Mouse (Mus musculus): ENCODE data around the gene Pola2. TPM values are rescaled to one million over a fixed set of nuclear protein-coding genes. Genes with fewer than 3 reads are reported as not detected.

The Pola2 gene
- polyA plus RNA-seq, 1 experiment, result 40.5 TPM

DNA sequence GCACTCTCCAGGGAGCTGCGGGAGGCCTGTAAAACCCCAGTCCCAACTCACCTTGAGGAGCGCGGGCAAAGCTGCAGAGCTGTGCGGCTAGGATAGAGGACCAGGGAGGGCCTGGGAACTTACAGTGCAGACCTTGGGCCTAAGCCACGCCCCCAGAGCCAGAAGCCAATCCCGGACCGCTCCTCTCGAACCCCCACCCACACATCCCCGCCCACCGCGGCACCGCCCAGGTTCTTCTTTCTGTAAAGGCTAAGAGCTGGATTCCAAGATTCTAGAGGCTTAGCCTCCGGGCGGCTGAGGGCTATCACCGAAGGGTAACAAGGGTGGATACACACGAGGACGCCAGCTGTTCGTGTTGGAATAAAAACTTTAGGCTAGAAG lies 39.3 kb downstream of the Pola2 start, which contains the start of gene Cdc42ep2:
Gene Cdc42ep2 (minus strand): TSS at position 104 of the 381 bp plus-strand sequence.
- Histone ChIP-seq H3K4me3 (ENCODE audit: extremely low read depth, insufficient read depth, insufficient read length) (peak within 1 kb of the TSS; percentile 64), H3K4me1 (ENCODE audit: control insufficient read depth, insufficient read depth, insufficient read length) (no peaks in the 10 kb centered on the region; the same call in 1 of the 2 replicates), H3K36me3 (ENCODE audit: control insufficient read depth, insufficient read depth, low read length) (no peaks in the 10 kb centered on the region), H3K27me3 (ENCODE audit: control insufficient read depth, insufficient read depth, low read length) (no peaks in the 10 kb centered on the region), H3K27ac (ENCODE audit: insufficient read depth, low read length) (peak within 1 kb of the TSS; percentile 58)
- DNase-seq (ENCODE audit: low read depth in 1 of 2, low spot score in 2 of 2), result peak; percentile 80 to 93
- no peak for TF ChIP-seq CTCF (IDR thresholded peaks at IDR 0.05; ENCODE audit: extremely low read depth, insufficient read depth, insufficient read length, insufficient replicate concordance)
- peak; percentile 18 for TF ChIP-seq POLR2A (IDR thresholded peaks at IDR 0.05; ENCODE audit: low read depth, low read length)
- WGBS, result under 1% methylated on average over 18 of the region's 18 CpGs

DNA sequence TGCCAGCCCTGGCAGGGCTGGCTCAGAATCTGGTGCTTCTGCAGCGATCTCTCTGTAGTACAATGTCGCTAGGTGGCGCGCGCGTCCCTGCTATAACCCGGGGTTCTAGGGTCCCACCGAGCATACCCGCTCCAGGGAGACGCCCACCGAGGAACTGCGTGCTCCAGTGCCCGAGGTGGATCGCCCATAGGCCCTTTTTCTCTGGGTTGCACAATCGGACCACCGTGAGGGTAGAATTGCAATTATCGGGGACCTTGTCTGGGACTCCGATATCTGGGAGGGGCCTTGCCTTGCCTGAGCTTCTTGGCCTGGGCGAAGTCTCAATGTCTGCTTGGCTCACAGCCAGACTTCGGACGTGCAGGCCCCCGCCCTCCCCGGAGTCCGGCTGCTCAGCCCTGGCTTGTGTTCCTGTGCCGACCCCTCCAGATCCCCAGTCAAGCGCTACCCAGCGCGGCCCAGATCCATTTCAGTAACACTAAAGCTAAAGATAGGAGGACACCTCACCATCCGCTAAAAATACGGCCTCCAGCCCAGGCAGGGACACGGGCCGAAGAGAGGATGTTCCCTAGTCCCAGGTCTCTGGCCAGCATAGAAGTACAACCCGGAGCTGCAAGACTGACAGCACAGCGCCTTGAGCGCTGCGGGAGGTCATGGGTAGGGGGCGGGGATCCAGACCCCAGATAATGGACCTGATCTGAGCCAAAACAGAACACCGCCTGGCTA lies 39.9 kb downstream of the Pola2 start:
- under 1% methylated on average over 38 of the region's 38 CpGs for WGBS
- peak overlapping the region; percentile 64 for H3K4me3 ChIP-seq (ENCODE audit: extremely low read depth, insufficient read depth, insufficient read length)
- peak; percentile 50 to 83 for DNase-seq (ENCODE audit: low read depth in 1 of 2, low spot score in 2 of 2)
- no peaks in the 10 kb centered on the region for H3K27me3 ChIP-seq (ENCODE audit: control insufficient read depth, insufficient read depth, low read length)
- peak overlapping the region; percentile 58 for H3K27ac ChIP-seq (ENCODE audit: insufficient read depth, low read length)
- H3K36me3 ChIP-seq (ENCODE audit: control insufficient read depth, insufficient read depth, low read length), result no peaks in the 10 kb centered on the region
- no peak for TF ChIP-seq POLR2A (IDR thresholded peaks at IDR 0.05; ENCODE audit: low read depth, low read length)
- peak; percentile 79 for TF ChIP-seq CTCF (IDR thresholded peaks at IDR 0.05; ENCODE audit: extremely low read depth, insufficient read depth, insufficient read length, insufficient replicate concordance)
- no peaks in the 10 kb centered on the region; the same call in 1 of the 2 replicates for H3K4me1 ChIP-seq (ENCODE audit: control insufficient read depth, insufficient read depth, insufficient read length)

DNA sequence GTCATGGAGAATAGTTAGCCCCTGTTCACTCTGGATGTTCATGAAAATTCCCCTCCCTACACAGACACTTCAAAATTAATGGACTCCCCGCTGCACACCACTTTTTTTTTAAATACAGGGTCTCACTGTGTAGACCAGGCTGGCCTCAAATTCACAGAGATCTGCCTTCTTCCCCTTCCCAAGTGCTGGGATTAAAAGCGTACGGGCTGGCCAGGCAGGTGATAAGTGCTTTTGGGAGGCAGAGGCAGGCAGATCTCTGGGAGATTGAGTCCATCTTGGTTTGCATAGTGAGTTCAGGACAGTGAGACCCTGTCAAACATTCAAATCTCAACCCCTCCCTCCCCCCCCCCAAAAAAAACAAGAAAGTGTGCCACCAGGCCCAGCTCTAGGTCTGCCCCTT lies 41.0 kb downstream of the Pola2 start:
- Histone ChIP-seq H3K27me3 (ENCODE audit: control insufficient read depth, insufficient read depth, low read length) (no peaks in the 10 kb centered on the region), H3K4me3 (ENCODE audit: extremely low read depth, insufficient read depth, insufficient read length) (no peak overlapping the region), H3K36me3 (ENCODE audit: control insufficient read depth, insufficient read depth, low read length) (no peaks in the 10 kb centered on the region), H3K4me1 (ENCODE audit: control insufficient read depth, insufficient read depth, insufficient read length) (no peaks in the 10 kb centered on the region; the same call in 1 of the 2 replicates), H3K27ac (ENCODE audit: insufficient read depth, low read length) (no peak overlapping the region)
- no peak for TF ChIP-seq POLR2A (IDR thresholded peaks at IDR 0.05; ENCODE audit: low read depth, low read length)
- no peak for TF ChIP-seq CTCF (IDR thresholded peaks at IDR 0.05; ENCODE audit: extremely low read depth, insufficient read depth, insufficient read length, insufficient replicate concordance)
- 92% methylated on average over 3 of the region's 3 CpGs for WGBS
- DNase-seq (ENCODE audit: low read depth in 1 of 2, low spot score in 2 of 2), result no peak

DNA sequence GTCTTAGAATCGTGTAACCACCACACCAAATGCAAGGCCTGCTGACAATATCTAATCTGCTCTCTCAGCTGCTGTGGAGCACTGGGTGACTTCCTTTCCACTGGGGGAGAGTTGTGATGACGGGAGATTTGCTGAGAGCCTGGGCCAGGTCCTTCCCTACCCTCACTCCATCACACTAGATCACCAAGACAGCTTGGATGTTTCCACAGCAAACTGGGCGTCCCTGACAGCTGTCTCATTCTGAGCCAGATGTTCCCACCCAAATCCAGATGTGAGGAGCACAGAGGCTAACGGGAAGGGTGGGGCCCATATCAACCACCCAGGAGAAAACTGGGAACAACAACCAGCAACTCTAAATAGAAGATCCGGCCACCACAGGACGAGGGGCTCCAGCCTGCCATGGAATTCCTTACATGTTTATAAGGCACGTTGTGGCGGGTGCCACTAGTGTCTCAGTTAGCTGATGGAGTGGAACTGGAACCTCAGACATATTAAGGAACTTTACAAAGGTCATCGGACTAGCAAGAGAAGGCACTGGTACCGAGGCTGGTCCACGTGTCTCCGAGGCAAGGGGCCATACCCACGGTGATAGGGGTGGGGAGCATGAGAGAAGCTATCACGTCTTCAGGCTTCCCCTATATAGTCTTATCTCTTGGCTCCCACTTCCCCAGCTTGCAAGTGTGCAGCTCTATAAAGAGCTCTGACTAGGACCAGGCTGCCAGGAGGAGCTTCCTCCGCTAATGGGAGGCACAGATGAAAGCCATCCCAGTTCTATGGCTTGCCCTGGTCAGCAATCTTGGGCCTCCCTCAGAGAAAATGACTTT lies 41.7 kb downstream of the Pola2 start:
- DNase-seq (ENCODE audit: low read depth in 1 of 2, low spot score in 2 of 2), result no peak
- 0 out of 2 replicates have a peak overlapping the region, but pooled peaks have one; percentile 3 for H3K4me3 ChIP-seq (ENCODE audit: extremely low read depth, insufficient read depth, insufficient read length)
- no peak overlapping the region for H3K27ac ChIP-seq (ENCODE audit: insufficient read depth, low read length)
- H3K36me3 ChIP-seq (ENCODE audit: control insufficient read depth, insufficient read depth, low read length), result no peaks in the 10 kb centered on the region
- no peaks in the 10 kb centered on the region for H3K27me3 ChIP-seq (ENCODE audit: control insufficient read depth, insufficient read depth, low read length)
- no peaks in the 10 kb centered on the region for H3K4me1 ChIP-seq (ENCODE audit: control insufficient read depth, insufficient read depth, insufficient read length)
- 71% methylated on average over 15 of the region's 15 CpGs for WGBS
- TF ChIP-seq POLR2A (IDR thresholded peaks at IDR 0.05; ENCODE audit: low read depth, low read length) (no peak), CTCF (IDR thresholded peaks at IDR 0.05; ENCODE audit: extremely low read depth, insufficient read depth, insufficient read length, insufficient replicate concordance) (no peak)

DNA sequence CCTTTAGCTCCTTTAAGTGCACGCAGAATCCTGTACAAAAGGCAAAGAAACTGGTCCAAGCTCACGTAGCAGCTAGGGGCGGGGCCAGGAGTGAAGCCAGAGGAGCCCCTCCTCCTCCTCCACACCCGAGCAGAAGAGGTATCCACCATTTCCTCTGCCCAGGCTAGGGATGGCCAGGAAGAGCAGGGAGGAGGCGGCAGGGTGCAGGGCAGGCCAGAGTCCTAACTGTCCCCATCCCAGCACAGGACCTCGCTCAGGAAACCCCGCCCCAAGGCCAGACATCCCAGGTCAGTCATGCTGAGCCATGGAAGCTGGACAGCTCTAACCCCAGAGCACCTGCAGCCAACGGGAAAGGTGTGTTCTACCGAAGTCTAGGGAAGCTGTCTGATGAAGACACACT lies 42.3 kb downstream of the Pola2 start:
- no peak overlapping the region for H3K27ac ChIP-seq (ENCODE audit: insufficient read depth, low read length)
- H3K36me3 ChIP-seq (ENCODE audit: control insufficient read depth, insufficient read depth, low read length), result no peaks in the 10 kb centered on the region
- WGBS, result 50% methylated on average over 9 of the region's 9 CpGs
- H3K4me3 ChIP-seq (ENCODE audit: extremely low read depth, insufficient read depth, insufficient read length), result no peak overlapping the region
- H3K4me1 ChIP-seq (ENCODE audit: control insufficient read depth, insufficient read depth, insufficient read length), result no peaks in the 10 kb centered on the region
- no peaks in the 10 kb centered on the region for H3K27me3 ChIP-seq (ENCODE audit: control insufficient read depth, insufficient read depth, low read length)
- TF ChIP-seq CTCF (IDR thresholded peaks at IDR 0.05; ENCODE audit: extremely low read depth, insufficient read depth, insufficient read length, insufficient replicate concordance) (no peak), POLR2A (IDR thresholded peaks at IDR 0.05; ENCODE audit: low read depth, low read length) (no peak)
- DNase-seq (ENCODE audit: low read depth in 1 of 2, low spot score in 2 of 2), result no peak

DNA sequence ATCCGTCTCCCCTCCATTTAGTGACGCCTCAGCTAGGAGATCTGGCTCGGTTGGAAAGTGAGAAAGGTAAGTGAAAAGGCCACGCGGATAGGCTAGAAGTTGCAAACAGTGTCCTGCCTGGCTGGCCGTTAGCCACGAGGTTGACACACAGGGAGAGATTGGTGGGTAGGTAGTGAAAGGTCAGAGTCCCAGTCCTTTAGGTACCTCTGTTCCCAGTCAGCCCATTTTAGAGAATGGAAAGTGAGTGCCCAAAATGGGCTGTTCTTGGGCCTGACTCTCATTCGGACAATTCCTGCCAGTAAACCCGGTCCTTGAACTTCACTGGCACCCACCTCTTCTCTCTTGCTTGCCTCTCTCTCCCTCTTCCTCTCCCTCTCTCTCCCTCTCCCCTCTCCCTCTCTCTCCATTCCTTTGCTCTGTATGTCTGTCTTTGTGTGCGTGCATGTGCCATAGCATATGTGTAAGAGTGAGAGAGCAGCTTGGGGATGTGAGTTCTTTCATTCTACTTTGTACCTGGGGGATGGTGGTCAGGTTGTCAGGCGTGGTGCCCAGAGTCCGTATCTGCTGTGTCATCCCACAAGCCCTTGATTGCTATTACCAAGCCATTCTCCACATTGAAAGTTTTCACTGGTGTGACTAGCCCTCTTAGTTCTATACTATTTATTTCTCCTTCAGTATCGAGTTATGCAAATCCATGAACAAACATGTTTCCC lies 50.8 kb downstream of the Pola2 start, which contains the start of gene Dpf2:
Gene Dpf2 (minus strand): TSS at position 4 of the 713 bp plus-strand sequence.
- 7% methylated on average over 13 of the region's 13 CpGs for WGBS
- Histone ChIP-seq H3K36me3 (ENCODE audit: control insufficient read depth, insufficient read depth, low read length) (no peaks in the 10 kb centered on the region), H3K27ac (ENCODE audit: insufficient read depth, low read length) (peak within 1 kb of the TSS; percentile 58), H3K4me3 (ENCODE audit: extremely low read depth, insufficient read depth, insufficient read length) (peak within 1 kb of the TSS; percentile 88), H3K4me1 (ENCODE audit: control insufficient read depth, insufficient read depth, insufficient read length) (peaks cover 11% of the 10 kb centered on the region; the same call in 1 of the 2 replicates), H3K27me3 (ENCODE audit: control insufficient read depth, insufficient read depth, low read length) (no peaks in the 10 kb centered on the region)
- TF ChIP-seq POLR2A (IDR thresholded peaks at IDR 0.05; ENCODE audit: low read depth, low read length) (no peak), CTCF (IDR thresholded peaks at IDR 0.05; ENCODE audit: extremely low read depth, insufficient read depth, insufficient read length, insufficient replicate concordance) (no peak)
- no peak for DNase-seq (ENCODE audit: low read depth in 1 of 2, low spot score in 2 of 2)
